Mouse (Mus musculus): ENCODE results near the gene Dynll2.

- no peak for TF ChIP-seq CTCF (IDR thresholded peaks at IDR 0.05; ENCODE audit: low read depth, low read length)
- TF ChIP-seq GATA1 (IDR thresholded peaks at IDR 0.05; ENCODE audit: borderline replicate concordance, low read length), result no peak
- TF ChIP-seq POLR2AphosphoS5 (IDR thresholded peaks at IDR 0.05; ENCODE audit: insufficient replicate concordance, low read depth, low read length), result no peak
Measured at GRCm38 (mm10) chr11:88035970-88036369, 48.6 kb upstream of the Dynll2 start.

Data from G1E (cell line).